Mouse (Mus musculus) cortical plate, adult 2 months (tissue): ENCODE results near the gene Hoxd3.

Source experiments
- CTCF ChIP-seq: fragments of 200-500 bp; IDR thresholded peaks from 2 replicates; pipeline ENCODE4 v1.5.1; 2011; ENCODE audit warnings: mild to moderate bottlenecking, control low read depth, low read length; ENCODE audit not compliant: insufficient read depth; ENCODE audit errors: extremely low read depth
- POLR2A ChIP-seq: fragments of 200-500 bp; IDR thresholded peaks from 2 replicates; pipeline ENCODE4 v1.6.1; 2011; ENCODE audit warnings: mild to moderate bottlenecking, low read length, control low read depth; ENCODE audit not compliant: insufficient read depth; ENCODE audit errors: extremely low read depth

GRCm38 (mm10) chr2:74726551-74726950 lies 14.8 kb downstream of the Hoxd3 start, which contains the start of gene Gm28230:
- no peak for TF ChIP-seq POLR2A
- no peak for TF ChIP-seq CTCF
